In the genomic region with DNA sequence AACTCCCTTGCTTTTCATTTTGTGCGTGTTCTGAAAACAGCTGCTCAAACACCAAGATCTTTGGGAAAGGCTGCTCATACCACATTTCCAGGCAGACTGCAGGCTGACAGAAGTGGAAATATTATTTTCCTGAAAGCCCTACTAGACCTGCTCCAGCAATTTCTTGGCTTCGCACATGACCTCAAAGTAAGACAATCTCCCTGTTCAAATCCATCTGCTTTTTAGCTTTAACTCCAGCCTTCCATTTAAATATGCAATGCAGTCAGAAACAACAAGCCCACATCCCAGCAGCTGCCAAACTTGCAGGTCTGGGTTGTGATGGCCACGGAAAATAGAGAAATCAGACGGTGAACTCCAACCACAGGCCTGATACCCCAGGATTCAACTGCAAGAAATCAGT, we compare ENCODE assay signal across 34 mouse cellular contexts. TPM values are rescaled to one million over a fixed set of nuclear protein-coding genes. Genes with fewer than 3 reads are reported as not detected.
"Had no signal": no experiment of that assay in that cellular context is flagged by ENCODE, and none has a peak within 500 bp of the region (broad histone marks: within the 10 kb centered on the region; RNA-seq: fewer than 3 reads in every experiment).

No protein-coding gene starts in this region.

- ATAC-seq: intestine, embryonic 16.5 days; liver, postnatal 0 days; lung, postnatal 0 days; midbrain, embryonic 13.5 days; midbrain, embryonic 16.5 days had no signal

- H3K27ac ChIP-seq: left cerebral cortex, adult 2 months; limb, embryonic 12.5 days; liver, embryonic 14.5 days; midbrain, embryonic 10.5 days; midbrain, embryonic 13.5 days; neural tube, embryonic 13.5 days had no signal

- H3K27me3 ChIP-seq: limb, embryonic 12.5 days; midbrain, embryonic 13.5 days; neural tube, embryonic 13.5 days had no signal

- H3K4me3 ChIP-seq: left cerebral cortex, adult 2 months; limb, embryonic 12.5 days; megakaryocyte, embryonic 14.5 days; midbrain, embryonic 10.5 days; midbrain, embryonic 13.5 days; myocyte; neural tube, embryonic 13.5 days had no signal

- H3K9ac ChIP-seq: limb, embryonic 12.5 days; liver, embryonic 14.5 days; liver, postnatal 0 days; lung, embryonic 14.5 days; midbrain, embryonic 13.5 days; neural tube, embryonic 13.5 days had no signal

- DNase-seq: kidney, adult 18-20 months; kidney, adult 9 months; kidney, postnatal 14 days; kidney, postnatal 4 days; layer of hippocampus, adult 9-11 months; layer of hippocampus, postnatal 36 days; liver, postnatal 0 days; lung, embryonic 14.5 days; lung, postnatal 36 days; retina, postnatal 1 day; right cerebral cortex, postnatal 25 days; spleen, adult 18-20 months; thymus, adult 2 months; thymus, postnatal 14 days; thymus, postnatal 4 days had no signal

- H3K4me1 ChIP-seq: megakaryocyte, embryonic 14.5 days; midbrain, embryonic 10.5 days; midbrain, embryonic 13.5 days; neural tube, embryonic 13.5 days had no signal

- H3K4me2 ChIP-seq: limb, embryonic 12.5 days; liver, embryonic 11.5 days; lung, embryonic 14.5 days; midbrain, embryonic 13.5 days; neural tube, embryonic 13.5 days had no signal

- H3K36me3 ChIP-seq: limb, embryonic 12.5 days; midbrain, embryonic 10.5 days; midbrain, embryonic 13.5 days; neural tube, embryonic 13.5 days had no signal

- H3K9me3 ChIP-seq: limb, embryonic 12.5 days; megakaryocyte, embryonic 14.5 days; midbrain, embryonic 10.5 days; midbrain, embryonic 13.5 days; neural tube, embryonic 13.5 days had no signal

RNA-seq across cellular contexts. Expression of a gene that starts 39.3 kb away (rescaled TPM):
- total RNA-seq: layer of hippocampus, adult 18-20 months; layer of hippocampus, postnatal 36 days; left cerebral cortex, adult 2 months; left cerebral cortex, postnatal 10 days; left cerebral cortex, postnatal 36 days; monocyte, adult 5-6 weeks; neutrophil, adult 5-6 weeks had no signal
- polyA plus RNA-seq: intestine, embryonic 16.5 days; kidney, embryonic 16.5 days; limb, embryonic 12.5 days; liver, embryonic 11.5 days; liver, embryonic 14.5 days; liver, postnatal 0 days; lung, embryonic 14.5 days; midbrain, embryonic 10.5 days; midbrain, embryonic 13.5 days; midbrain, embryonic 16.5 days; myocyte; neural tube, embryonic 13.5 days; stomach, embryonic 16.5 days; thymus, adult 2 months had no signal
